Mouse (Mus musculus): ENCODE measurements around the gene Lrrk2. TPM values are rescaled to one million over a fixed set of nuclear protein-coding genes. Genes with fewer than 3 reads are reported as not detected.

Lrrk2 gene
- total RNA-seq, 2 experiments from 2014 or later, result 10.9 to 15.6 TPM

DNA sequence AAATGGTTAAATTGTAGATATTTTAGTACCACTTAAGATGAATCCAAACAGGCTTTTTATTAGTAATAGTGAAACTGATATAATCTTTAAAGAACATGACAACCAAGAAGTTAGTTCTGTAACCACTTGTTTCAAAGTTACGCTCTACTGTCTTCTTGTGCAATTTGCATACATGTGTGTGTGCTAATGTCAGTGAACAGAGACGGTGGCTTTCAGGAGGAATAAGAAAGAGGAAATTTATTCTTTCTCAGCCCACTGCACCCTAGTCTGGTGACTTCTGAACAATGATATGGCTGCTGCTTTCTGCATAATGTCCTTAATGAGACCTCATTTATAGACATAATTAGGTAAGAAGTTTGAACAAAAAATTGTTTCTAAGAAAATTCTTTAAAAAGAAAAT is 7.1 kb downstream of the Lrrk2 start:
- peak; percentile 97 for ATAC-seq (replicated peaks; ENCODE audit: poor library complexity, severe bottlenecking)

DNA sequence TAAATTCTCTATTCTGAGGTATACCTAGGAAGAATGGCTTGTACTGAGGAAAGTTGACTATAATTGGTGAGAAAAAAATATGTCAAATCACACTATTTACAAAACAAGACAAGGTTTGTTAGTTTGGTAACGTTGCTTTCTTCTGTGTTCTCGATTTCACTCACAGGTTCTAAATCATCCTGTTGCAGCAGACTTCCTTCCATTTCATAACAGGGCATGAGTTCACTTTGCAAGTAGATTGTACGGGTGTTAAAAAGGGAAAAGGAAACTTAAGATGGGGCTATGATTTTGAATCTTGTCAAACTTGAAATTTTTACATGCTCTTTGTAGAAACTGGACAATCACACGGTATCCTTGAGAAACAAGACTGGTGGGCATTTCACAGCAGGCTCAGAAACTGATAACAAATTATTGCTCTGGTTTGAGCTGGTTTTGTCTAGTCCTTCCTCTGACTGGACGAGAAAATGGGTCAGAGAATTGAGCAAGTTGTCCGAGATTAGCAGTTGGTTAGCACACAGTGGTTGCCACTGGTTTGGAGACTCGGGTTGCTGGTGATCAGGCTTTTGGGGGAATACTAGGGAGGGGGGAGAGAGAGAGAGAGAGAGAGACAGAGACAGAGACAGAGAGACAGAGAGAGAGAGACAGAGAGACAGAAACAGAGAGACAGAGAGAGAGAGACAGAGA is 13.0 kb downstream of the Lrrk2 start:
- peak; percentile 62 for ATAC-seq (replicated peaks; ENCODE audit: poor library complexity, severe bottlenecking)

- no peak for ATAC-seq (replicated peaks; ENCODE audit: poor library complexity, severe bottlenecking)
These were observed 17.7 kb downstream of the Lrrk2 start for GRCm38 (mm10) chr15:91690648-91691047.

DNA sequence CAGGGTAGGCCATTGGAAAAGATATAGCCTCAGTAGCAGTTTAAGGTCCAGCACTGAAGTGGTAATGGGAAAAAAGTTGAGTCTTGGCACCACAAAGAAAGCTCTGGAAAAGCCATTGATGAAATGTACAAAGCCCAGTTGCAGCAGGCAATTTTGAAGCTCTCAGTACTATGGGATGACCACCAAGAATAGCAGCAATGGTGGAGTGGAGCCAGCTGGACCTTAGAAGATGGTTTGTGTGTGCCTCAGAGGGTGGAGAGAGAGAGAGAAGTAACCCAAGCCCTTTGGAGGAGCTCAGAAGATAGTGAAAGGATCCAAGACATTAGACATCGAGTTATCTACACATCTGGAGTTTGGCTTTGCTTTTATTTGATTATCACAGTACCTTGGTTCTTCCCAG is 20.1 kb downstream of the Lrrk2 start:
- ATAC-seq (replicated peaks; ENCODE audit: poor library complexity, severe bottlenecking), result no peak

DNA sequence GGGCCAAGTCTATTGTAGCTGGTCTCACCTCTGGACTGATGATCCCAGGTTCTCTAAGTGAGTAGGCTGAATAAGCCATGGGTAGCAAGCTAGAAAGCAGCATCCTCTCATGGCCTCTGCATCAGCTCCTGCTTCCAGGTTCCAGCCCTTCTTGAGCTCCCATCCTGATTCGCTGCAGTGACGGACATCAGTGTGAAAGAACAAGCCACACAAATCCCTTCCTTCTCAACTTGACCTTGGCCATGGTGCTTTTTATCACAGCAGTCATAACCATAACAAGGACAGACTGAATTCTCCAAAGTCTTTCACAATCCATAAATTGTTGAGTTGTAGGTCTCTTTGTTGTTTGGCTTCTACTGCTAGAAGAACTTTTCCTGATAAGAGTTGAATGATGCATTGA is 20.9 kb downstream of the Lrrk2 start:
- no peak for ATAC-seq (replicated peaks; ENCODE audit: poor library complexity, severe bottlenecking)

DNA sequence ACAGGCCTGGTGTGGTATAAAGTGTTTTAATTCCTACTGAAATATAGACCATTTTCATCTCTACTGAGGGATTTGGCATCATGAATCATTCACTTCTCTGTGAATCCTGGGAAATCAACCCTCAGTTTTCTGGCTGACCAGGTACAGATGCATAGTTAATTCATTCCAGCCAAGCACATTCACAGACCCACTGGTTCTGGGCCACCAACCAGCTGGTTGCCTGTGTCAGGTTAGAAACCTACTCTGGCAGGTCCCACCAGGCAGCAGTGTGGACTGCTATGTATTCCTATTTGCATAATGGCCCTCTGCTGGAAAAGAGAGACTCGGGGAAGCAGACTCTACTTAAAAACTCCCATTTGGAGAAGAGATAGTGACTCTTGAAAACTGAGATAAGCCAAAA is 27.9 kb downstream of the Lrrk2 start:
- ATAC-seq (replicated peaks; ENCODE audit: poor library complexity, severe bottlenecking), result no peak

DNA sequence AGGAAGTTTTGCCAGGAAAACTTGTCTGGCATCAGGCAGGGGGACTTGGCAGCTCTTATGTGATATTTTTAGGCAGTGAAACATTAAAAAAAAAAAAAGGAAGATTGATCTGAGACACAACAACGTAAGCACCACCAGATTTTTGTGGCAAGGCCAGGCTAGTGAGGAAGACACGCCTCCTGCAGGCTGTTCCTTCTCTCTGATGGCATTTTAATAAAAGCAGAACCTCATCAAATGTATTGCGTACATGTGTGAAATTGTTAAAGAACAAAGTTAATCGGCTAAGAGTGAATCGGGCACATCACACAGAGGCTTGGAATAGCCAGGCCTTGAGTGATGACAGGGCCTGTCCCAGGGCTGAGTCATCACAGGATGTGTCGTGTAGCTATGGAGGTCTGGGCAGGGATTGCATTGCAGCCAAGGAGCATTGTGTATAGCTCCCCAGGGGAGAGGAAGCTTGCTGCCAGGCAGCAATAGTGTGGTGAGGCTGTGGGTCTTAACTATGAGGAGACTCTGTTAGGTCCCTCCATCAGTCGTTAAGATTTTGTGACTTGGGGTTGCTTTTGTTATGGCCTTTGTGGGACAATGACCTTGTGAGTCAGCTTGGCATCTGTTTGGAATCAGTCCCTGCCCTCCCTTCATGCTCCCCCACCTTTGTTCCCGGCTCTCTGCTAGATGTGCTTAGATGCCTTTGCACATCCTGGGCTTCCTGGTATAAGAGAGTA is 30.2 kb downstream of the Lrrk2 start:
- ATAC-seq (replicated peaks; ENCODE audit: poor library complexity, severe bottlenecking), result peak; percentile 97

GRCm38 (mm10) chr15:91704091-91704490 is 31.1 kb downstream of the Lrrk2 start:
- ATAC-seq (replicated peaks; ENCODE audit: poor library complexity, severe bottlenecking), result no peak

- ATAC-seq (replicated peaks; ENCODE audit: poor library complexity, severe bottlenecking), result no peak
These were observed 36.5 kb downstream of the Lrrk2 start for GRCm38 (mm10) chr15:91709207-91710130.

DNA sequence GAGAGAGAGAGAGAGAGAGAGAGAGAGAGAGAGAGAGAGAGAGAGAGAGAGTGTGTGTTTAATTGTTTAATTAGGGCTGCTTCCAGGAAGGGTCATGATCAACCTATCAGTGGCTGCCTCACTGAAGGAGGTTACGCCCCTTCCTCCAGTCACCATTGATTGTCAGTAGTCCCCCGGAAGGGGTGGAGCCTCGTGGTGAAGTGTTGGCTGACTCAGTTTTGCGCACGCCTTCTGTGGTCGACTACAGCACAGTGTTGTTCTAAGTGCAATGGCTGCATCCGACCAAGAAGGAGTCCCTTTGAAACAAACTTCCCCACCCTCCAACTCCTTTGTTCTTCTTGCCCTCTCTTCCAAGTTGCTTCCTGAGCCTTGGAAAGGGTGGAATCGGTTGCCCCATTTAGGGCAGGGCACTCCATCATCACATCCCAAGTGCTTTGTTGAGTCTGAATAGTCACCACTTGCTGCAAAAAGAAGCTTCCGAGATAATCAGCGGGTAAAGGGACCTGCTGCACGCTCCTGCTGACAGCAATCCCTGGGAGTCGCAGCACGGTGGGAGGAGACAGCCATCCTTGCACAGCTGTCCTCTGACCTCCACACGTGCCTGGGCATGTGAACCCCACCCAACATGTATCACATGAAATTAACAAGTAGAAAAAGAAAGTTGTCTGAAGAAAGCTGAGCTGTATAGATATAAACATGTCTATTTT is 62.4 kb downstream of the Lrrk2 start:
- ATAC-seq (replicated peaks; ENCODE audit: poor library complexity, severe bottlenecking), result peak; percentile 53

GRCm38 (mm10) chr15:91736791-91737533 is 64.0 kb downstream of the Lrrk2 start:
- peak; percentile 78; the same call in 1 of the 2 replicates for ATAC-seq (replicated peaks; ENCODE audit: poor library complexity, severe bottlenecking)

GRCm38 (mm10) chr15:91738808-91739207 is 65.8 kb downstream of the Lrrk2 start:
- ATAC-seq (replicated peaks; ENCODE audit: poor library complexity, severe bottlenecking), result no peak

GRCm38 (mm10) chr15:91745501-91745900 is 72.5 kb downstream of the Lrrk2 start:
- ATAC-seq (replicated peaks; ENCODE audit: poor library complexity, severe bottlenecking), result no peak

- 0 out of 2 replicates have a peak, but pooled peaks have one; percentile 41 for ATAC-seq (replicated peaks; ENCODE audit: poor library complexity, severe bottlenecking)
These were observed 79.1 kb downstream of the Lrrk2 start for GRCm38 (mm10) chr15:91752111-91752510.

- no peak for ATAC-seq (replicated peaks; ENCODE audit: poor library complexity, severe bottlenecking)
These were observed 80.6 kb downstream of the Lrrk2 start for GRCm38 (mm10) chr15:91753378-91754080.

DNA sequence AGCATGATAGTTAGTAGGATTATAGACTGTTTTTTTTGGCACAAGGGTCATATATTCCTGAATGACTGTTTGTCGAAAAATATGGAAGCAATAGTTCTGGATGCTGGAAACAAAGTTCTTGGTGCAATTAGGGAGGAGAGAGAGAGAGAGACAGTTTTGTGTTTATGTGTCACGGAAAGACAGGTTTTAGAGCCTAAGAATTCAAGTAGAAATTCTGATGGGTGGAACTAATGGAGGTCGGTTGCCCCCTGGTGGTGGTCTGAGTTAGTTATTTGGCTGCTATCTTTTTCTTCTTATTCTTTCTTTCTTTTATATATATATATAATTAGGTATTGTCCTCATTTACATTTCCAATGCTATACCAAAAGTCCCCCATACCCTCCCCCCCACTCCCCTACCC is 81.6 kb downstream of the Lrrk2 start:
- peak; percentile 70 for ATAC-seq (replicated peaks; ENCODE audit: poor library complexity, severe bottlenecking)

DNA sequence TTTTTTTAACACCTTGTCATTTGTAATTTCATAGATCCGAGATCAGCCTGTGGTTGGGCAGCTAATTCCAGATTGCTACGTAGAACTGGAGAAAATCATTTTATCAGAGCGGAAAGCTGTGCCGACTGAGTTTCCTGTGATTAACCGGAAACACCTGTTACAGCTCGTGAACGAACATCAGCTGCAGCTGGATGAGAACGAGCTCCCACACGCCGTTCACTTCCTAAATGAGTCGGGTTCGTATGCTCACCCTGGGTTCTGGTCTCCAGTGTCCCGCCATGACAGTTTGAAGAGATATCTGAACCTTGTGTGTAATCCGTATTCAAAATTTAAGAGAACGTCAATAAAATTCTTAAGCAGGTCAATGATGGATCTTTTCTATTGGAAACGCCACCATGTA is 82.8 kb downstream of the Lrrk2 start:
- 0 out of 2 replicates have a peak, but pooled peaks have one; percentile 19 for ATAC-seq (replicated peaks; ENCODE audit: poor library complexity, severe bottlenecking)

DNA sequence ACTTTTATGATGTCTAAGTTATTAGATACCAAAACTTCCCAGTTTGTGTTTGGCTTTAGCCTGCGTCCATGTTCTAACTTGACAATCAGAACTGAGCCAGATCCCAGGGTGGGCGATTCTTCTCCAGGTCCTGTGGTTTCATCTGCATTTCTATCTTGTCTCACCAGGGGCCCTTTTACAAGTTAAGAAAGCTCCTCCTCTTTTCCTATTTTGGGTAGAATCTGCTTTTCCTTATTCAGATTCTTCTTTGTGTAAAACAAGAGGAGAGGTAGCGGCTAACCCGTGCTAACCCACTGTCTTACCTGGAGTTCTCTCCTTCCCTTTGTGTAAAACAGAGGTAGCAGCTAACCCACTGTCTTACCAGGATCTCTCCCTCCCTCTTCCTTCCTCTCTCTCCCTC is 99.1 kb downstream of the Lrrk2 start:
- no peak for ATAC-seq (replicated peaks; ENCODE audit: poor library complexity, severe bottlenecking)

GRCm38 (mm10) chr15:91779166-91779565 is 106.2 kb downstream of the Lrrk2 start:
- no peak for ATAC-seq (replicated peaks; ENCODE audit: poor library complexity, severe bottlenecking)
